In the genomic region with DNA sequence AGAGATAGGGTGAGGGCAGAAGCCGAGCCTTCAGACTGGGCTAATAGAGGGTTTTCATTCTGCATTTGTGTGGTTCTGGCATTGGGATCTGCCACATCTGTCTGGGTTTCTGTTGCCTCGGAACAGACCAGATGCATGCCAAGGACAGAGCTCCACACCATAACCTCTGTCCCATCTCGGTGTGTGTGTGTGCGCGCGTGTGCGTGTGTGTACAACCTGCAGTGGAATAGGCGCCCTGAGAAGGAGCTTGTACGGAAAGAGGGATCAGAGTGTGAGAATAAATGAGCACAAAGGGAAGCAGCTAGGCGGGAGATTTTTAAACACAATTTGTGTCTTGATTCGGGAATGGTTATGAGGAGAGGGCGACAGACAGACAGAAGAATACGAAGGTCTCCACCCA, we compare ENCODE assay signal across 8 mouse cellular contexts.
A peak's percentile ranks its signal among the peaks of the same experiment; 100 is the strongest.
DNase-seq lines count a peak whose midpoint lies in the region; ATAC-seq and TF ChIP-seq lines count a peak whose summit lies in the region.

No protein-coding gene starts in this region.

- H3K9me3 ChIP-seq in heart, embryonic 13.5 days = peaks cover 4% of the 10 kb centered on the region; the same call in 1 of the 2 replicates
- 0 out of 2 replicates have a peak, but pooled peaks cover 6% of the 10 kb centered on the region for H3K9me3 ChIP-seq in hindbrain, embryonic 12.5 days (replicated peaks)
- no peaks in the 10 kb centered on the region for H3K9me3 ChIP-seq in midbrain, embryonic 12.5 days

- TF ChIP-seq POLR2A in cortical plate, adult 2 months (IDR thresholded peaks at IDR 0.05; ENCODE audit: extremely low read depth, insufficient read depth, low read length) = no peak

- WGBS in heart, embryonic 13.5 days = 23% methylated on average over 13 of the region's 13 CpGs
- WGBS in hindbrain, embryonic 12.5 days = 18% methylated on average over 13 of the region's 13 CpGs
- 19% methylated on average over 13 of the region's 13 CpGs for WGBS in midbrain, embryonic 12.5 days

- peak overlapping the region; percentile 55 for H3K4me3 ChIP-seq in heart, embryonic 13.5 days
- peak overlapping the region; percentile 38 for H3K4me3 ChIP-seq in cortical plate, adult 2 months (ENCODE audit: insufficient read depth, low read length)
- peak overlapping the region; percentile 39 for H3K4me3 ChIP-seq in hindbrain, embryonic 12.5 days
- H3K4me3 ChIP-seq in midbrain, embryonic 12.5 days = peak overlapping the region; percentile 45

- peak overlapping the region; percentile 87 for H3K4me2 ChIP-seq in heart, embryonic 13.5 days
- peak overlapping the region; percentile 77 for H3K4me2 ChIP-seq in hindbrain, embryonic 12.5 days (replicated peaks)
- H3K4me2 ChIP-seq in midbrain, embryonic 12.5 days (replicated peaks) = peak overlapping the region; percentile 66

- no peak overlapping the region; the same call in 1 of the 2 replicates for H3K27ac ChIP-seq in heart, embryonic 13.5 days (replicated peaks)
- H3K27ac ChIP-seq in cortical plate, adult 2 months (ENCODE audit: insufficient read depth, low read length) = 0 out of 2 replicates have a peak overlapping the region, but pooled peaks have one; percentile 1
- H3K27ac ChIP-seq in hindbrain, embryonic 12.5 days = peak overlapping the region; percentile 88
- H3K27ac ChIP-seq in midbrain, embryonic 12.5 days (replicated peaks) = peak overlapping the region; percentile 90

- TF ChIP-seq CTCF in cortical plate, adult 2 months (IDR thresholded peaks at IDR 0.05; ENCODE audit: extremely low read depth, insufficient read depth, low read length) = no peak

- no peak for DNase-seq in heart, adult 18-20 months
- DNase-seq in left cerebral cortex, adult 8-10 months (ENCODE audit: low spot score in 2 of 2) = no peak
- no peak for DNase-seq in urinary bladder, adult 2 months (ENCODE audit: low spot score)
- DNase-seq in spleen, postnatal 14 days (ENCODE audit: low spot score in 2 of 2) = no peak

- no peak for ATAC-seq in heart, embryonic 13.5 days (ENCODE audit: extremely low read depth, insufficient number of reproducible peaks, low FRiP score, low TSS enrichment)
- ATAC-seq in hindbrain, embryonic 12.5 days (ENCODE audit: low FRiP score) = peak; percentile 33
- ATAC-seq in midbrain, embryonic 12.5 days (ENCODE audit: low FRiP score, low read depth) = peak; percentile 31

- H3K4me1 ChIP-seq in heart, embryonic 13.5 days = peaks cover 18% of the 10 kb centered on the region
- peaks cover 4% of the 10 kb centered on the region; the same call in 1 of the 2 replicates for H3K4me1 ChIP-seq in cortical plate, adult 2 months (ENCODE audit: control insufficient read depth, insufficient read depth, low read length)
- peaks cover 21% of the 10 kb centered on the region for H3K4me1 ChIP-seq in hindbrain, embryonic 12.5 days
- peaks cover 27% of the 10 kb centered on the region for H3K4me1 ChIP-seq in midbrain, embryonic 12.5 days

- H3K36me3 ChIP-seq in heart, embryonic 13.5 days = no peaks in the 10 kb centered on the region
- no peaks in the 10 kb centered on the region for H3K36me3 ChIP-seq in hindbrain, embryonic 12.5 days
- H3K36me3 ChIP-seq in midbrain, embryonic 12.5 days = no peaks in the 10 kb centered on the region

- peak overlapping the region; percentile 78 for H3K9ac ChIP-seq in heart, embryonic 13.5 days
- H3K9ac ChIP-seq in hindbrain, embryonic 12.5 days = peak overlapping the region; percentile 62; the same call in 1 of the 2 replicates
- peak overlapping the region; percentile 60 for H3K9ac ChIP-seq in midbrain, embryonic 12.5 days (replicated peaks)

- peaks cover 14% of the 10 kb centered on the region; the same call in 1 of the 2 replicates for H3K27me3 ChIP-seq in heart, embryonic 13.5 days (replicated peaks)
- H3K27me3 ChIP-seq in hindbrain, embryonic 12.5 days = no peaks in the 10 kb centered on the region
- H3K27me3 ChIP-seq in midbrain, embryonic 12.5 days = no peaks in the 10 kb centered on the region
